Mouse (Mus musculus) layer of hippocampus, adult 11-12 months (tissue): ENCODE measurements at regions not wholly inside any gene's neighbourhood (a gene's known extent, or its start where the extent isn't known, plus 50 kb on each side); places are given as distances from the start of the nearest gene placed in this dataset.

ENCODE experiments used
- DNase-seq: peaks from one replicate; pipeline ENCODE4 v3.0.0; 2022; ENCODE audit warnings: low spot score

DNA sequence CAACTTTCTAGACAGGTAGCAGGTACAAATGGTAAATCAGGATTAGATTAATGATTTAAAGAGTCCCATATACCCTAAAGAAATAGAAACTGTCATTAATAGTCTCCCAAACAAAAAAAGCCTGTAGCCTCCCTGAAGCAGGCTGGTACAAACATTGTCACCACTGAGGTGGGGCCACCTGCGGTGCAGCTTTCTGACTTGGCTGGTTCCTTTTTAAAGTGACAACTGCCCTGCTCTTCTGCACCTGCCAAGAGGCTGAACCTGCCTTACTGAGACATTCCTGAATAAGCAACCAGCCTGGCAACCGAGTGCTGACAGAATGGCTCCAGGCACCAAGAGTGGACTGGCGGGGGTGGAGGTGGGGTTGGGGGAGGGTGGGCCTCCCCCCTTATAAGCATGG, 687.0 kb upstream of the Vrk2 start:
- DNase-seq = no peak

DNA sequence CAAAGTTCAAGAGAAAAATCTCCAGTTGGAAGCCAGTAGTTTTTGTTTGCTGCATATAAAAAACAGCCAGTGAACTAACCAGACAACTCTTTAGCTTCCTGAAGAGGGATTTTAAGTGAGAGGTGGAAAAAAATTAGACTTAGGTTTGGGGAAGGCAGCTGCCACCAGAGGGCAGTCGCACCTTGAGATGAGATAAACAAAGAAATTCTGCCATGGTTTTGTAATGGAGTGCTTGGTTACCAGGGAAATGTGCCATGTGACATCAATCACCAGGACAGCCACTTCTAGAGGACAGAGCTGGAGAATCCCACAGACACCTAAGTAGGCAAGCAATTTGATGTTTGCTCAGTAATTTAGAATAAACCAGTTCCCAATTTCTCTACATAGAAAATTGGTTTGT, 670.5 kb upstream of the Vrk2 start:
- peak; percentile 66 for DNase-seq

DNA sequence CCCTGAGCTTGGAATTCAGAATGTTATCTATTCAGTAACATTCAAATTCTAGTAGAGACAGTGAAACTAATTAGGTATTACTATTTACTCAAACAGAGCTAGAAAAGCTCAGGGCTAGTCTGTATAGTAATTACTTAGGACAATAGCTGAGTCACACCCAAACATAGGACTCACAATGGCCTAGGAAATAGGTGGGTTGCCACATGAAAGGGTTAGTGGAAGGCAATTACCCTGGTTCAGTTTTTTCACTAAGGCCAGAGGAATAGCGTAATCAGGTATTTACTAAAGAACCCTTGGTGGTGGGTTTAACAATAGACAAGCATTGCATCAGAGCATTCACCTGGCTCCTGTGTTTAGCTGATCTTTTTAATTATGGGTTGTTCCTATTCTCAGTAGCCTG, 664.7 kb upstream of the Vrk2 start:
- DNase-seq = no peak

DNA sequence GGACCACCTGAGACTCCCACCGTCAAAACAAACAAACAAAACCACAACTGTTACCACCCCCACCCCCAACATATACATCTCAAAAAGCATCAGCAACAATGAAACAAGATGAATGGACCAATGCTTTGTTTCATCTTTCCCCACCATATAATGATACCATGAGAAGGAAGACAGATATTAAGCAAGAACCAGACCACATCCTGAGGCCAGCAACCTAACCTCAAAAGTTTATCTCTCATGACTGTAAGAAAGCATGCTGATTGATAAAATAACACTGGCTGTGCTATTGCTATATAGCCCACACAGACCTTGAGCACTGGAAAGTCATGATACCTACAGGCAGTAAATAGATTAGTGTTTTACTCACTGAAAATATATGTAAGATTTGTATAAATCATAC, 642.1 kb upstream of the Vrk2 start:
- no peak for DNase-seq

DNA sequence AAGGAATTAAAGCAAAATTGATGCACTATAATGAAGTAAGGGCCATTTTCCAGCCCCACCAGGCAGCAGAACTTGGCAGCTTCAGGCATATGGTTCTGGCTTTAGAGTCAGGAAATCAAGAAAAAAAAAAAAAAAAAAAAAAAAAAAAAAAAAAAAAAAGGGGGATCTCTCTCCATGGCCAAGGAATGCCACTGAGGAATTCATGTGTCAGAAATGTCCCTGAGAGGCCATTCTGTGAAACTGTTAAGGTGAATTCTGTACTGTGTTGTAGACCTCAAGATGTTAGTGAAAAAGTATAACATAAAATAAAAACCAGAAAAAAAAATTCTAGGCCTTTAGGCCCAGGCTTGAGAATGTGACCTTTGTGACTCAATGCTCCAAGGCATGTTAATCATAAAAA, 632.7 kb upstream of the Vrk2 start:
- DNase-seq = no peak

DNA sequence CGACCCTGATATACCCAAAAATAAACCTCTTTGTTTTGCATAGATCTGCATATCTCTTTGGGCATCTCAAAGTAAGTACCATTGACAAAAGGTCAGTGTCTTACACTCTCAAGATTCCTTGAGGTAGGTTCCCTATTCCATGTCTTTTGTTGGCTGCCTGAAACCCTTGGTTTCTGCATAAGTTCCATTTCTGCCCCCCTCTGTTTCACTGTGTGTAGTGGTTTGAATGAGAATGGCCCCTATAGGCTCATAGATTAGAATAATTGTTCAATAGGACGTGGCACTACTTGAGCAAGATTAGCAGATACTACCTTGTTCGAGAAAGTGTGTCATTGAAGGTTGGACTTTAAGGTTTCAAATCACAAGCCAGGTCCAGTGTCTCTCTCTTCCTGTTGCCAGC, 628.6 kb upstream of the Vrk2 start:
- no peak for DNase-seq

DNA sequence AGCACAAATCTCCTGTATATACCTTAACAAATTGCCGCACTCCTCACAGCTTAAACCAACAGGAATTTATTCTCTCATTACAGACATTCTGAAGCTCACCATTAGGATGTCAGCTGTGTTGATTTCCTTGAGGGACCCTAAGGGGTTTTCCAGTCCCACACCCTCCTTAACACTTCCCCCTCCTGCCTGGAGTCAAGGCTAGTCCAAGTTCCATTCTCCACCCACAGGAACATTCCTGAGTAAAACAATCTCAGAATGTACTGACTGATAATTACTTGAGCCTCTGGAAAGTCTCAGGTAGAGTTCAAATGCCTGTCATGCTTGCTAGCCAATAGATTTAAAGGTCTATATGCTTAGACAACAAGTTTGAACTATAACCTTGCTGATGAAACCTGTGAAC, 628.2 kb upstream of the Vrk2 start:
- no peak for DNase-seq

DNA sequence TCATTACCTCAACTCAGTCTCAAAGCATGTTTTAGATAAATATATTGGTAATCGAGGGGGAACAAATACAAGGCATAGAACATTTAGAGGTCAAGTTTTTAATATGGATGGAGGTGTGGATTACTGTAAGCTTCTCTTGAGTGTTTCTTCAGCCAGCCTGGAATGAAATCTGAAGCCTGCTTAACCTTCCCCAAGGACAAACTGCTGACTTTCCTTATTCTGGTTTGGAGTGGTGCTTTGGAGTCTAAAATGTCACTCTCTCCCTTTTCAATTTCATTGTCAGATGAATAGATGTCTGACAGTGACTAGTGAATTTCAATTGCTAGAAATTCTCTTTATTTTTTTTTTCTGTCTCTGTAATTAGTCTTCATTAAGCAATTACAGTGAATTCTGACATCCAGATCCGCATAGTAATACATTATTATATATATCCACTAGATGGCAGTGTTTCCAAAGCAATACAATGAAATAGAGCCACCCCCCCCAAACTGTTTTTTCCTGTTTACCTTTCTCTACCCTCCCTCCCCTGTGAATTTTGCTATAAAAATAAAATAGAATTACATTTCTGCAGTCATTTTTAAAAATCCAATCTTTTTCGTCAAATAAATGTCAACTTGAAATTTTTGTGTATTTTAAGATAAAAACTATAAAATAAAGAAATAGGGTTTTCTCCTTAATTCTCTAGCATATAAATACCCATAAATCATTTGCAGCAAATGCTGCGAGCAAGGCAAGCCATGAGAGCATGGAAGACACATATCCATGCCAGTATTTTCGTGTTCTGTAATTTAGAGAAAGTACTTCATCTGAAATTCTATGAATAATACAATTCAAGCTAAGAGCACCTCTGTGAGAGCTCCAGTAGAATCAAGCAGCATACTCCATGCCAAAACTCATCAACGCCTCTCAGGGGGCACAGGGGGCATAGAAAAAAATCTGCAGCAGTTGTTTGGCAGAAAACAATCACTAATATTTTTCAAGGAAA, 626.2 kb upstream of the Vrk2 start:
- no peak for DNase-seq

DNA sequence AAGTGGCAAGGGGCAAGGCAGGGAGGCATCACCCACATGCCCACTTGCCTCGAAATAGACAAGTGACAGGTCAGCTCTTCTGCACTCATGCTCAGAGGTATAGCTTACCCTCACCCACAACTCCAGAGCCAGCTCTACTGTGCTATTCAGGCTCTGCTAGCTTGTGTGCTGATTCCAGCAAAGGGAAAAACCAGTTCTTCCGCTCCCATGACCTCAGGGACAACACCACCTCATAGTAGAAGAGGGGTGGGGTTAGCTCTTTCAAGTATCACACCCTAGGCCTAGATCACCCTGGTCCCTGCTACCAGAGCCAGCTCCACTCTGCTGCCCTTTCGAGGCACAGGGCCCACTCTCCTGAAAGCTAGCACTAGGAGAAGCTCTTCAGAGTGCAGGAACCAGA, 622.0 kb upstream of the Vrk2 start:
- no peak for DNase-seq

DNA sequence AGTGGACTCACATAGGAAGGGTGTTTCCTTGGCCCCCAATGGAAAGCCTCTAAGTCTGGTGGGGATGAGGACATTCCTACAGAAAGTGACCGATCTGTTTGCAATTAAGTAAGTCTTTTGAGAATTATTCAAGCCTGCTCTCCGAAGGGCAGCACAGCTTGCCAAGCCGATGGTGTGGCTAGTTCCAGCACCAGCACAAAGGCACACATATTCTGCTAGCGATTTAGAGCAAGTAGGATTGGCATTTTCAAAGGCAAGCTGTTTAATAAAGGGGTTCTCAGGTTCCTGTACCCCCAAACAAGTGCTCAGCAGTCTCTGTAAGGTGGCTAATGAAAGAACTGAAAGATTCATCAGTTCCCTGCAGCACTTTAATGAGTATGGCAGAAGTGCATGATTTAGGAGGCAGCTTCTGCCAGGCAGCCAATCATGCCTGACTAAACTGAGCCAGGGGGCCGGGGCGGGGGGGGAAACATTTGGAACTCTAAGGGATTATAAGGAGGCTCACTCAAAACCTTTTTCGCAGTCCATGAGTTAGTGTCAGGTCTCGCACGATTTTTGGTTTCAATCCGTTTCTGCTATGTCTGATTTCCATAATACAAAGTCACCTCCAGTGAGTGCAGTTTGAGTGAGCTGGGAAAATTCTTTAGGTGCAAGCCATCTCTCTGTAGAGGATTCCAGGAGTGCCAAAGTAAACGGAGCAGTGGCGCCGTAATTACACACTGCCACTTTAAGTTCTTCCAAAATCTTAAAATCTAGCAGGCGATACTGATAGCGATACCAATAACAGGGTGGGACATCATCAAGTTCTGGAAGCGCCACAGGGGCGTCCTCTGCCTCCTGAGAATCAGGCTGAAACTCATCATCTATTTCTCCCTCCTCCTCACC, 609.8 kb upstream of the Vrk2 start:
- no peak for DNase-seq

DNA sequence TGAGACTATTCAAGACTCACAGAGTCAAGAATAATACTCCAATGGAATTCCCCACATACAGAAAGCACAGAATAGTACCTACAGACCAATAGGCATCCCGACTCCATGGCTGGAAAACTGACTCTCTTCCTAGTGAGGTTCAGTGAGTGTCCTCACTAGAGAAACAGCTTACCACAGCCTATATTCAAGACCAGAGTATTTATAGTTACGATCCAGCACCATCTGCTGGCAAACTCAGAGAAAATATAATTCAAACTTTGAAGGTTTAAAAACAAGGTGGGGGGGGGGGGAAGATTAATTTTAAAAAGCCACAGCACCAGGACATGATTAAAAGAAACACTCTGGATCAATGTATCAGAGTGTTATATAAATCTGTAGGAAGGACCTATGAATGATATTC, 590.2 kb upstream of the Vrk2 start:
- no peak for DNase-seq

DNA sequence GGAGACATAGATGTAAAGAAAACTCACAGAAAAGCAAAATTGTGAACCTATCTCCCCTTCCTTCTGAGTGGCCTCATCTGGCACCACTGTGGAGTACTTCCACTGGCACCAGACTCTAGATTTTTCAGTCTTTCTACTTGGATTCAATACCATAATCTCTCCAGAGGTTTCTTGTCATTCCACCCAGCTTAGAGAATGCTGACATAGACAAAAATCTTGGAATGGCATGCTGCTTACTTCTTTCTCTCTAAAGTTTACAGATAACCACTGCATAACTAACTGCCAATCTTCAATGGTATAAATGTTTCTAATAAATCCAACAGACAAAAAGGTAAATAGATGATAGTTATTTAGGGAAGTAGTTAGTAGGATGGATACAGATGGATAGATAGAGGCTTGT, 589.6 kb upstream of the Vrk2 start:
- no peak for DNase-seq

DNA sequence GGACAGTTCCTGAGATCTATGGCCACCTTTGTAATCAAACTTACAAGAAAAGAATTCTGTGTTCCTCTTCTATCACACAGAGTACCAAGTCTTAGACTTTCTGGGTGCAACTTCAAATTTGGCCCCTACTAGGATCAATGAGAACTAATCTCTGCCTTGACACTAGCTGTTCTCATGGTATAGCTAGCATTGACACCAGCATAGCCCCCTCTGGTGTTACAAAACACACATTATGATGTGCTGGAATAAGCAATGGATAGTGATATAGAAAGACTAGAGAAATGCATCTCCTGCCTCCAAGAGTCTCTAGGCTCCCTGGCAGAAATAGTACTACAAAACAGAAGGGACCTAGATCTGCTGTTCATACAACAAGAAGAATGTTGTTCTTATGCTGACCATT, 566.6 kb upstream of the Vrk2 start:
- no peak for DNase-seq
